Mouse (Mus musculus) kidney, adult 2 months (tissue): ENCODE measurements at regions not wholly inside any gene's neighbourhood (a gene's known extent, or its start where the extent isn't known, plus 50 kb on each side); places are given as distances from the start of the nearest gene placed in this dataset.

Experiments used
- CTCF ChIP-seq: fragments of 200-500 bp; conservative IDR thresholded peaks from 2 replicates; pipeline ENCODE4 v1.5.1; 2011; ENCODE audit warnings: low read depth, mild to moderate bottlenecking, control low read depth, low read length, moderate library complexity, mixed read lengths; ENCODE audit not compliant: insufficient read depth, insufficient read length
- POLR2A ChIP-seq: fragments of 200-500 bp; IDR thresholded peaks from one replicate; pipeline ENCODE4 v1.6.1; 2011; ENCODE audit warnings: low read depth, low read length, control low read depth

GRCm38 (mm10) chr15:74347911-74348310 lies 288.2 kb downstream of the Mroh4 start:
- no peak for TF ChIP-seq POLR2A
- no peak for TF ChIP-seq CTCF
